Mouse (Mus musculus) CD4-positive, CD25-positive, alpha-beta regulatory T cell, adult 4 months (primary cell): ENCODE results near the gene Dppa5a. TPM values are rescaled to one million over a fixed set of nuclear protein-coding genes. Genes with fewer than 3 reads are reported as not detected.
"Not testable (repeated sequence)": the region's sequence is repeated elsewhere in the genome, so short reads cannot be mapped to it uniquely, and the experiment has no call there.

Experiments used
- ATAC-seq: one replicate; pipeline ENCODE4 v1.8.0; 2017
- polyA plus RNA-seq, 2 experiments: library from polyadenylated mRNA; unstranded; fragments of 100-300 nt; shearing (Covaris generic); gene quantifications; one replicate each; pipeline ENCODE4 v1.2.1; 2017

Gene Dppa5a
- not detected for polyA plus RNA-seq

GRCm38 (mm10) chr9:78367959-78368358 lies at the start of gene Dppa5a:
Gene Dppa5a, minus strand, starts transcription at chr9:78368177.
- not testable (repeated sequence) for ATAC-seq

DNA sequence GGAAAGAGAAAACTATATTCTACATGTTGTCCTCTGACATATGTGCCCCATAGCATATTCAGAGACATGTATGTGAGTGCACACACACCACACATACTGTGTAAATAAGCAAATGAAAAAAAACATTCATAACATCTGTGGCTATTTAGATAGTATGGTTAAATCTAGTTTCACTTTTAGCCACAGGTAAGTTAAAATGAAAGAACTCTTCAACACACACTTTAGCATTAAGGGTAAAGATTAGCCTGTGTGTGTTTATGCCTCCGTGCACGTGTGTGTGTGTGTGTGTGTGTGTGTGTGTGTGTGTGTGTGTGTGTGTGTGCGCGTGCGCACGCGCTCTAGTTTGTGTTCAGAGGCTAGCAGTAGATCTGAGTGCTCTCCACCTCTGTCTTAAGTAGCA lies 33.6 kb upstream of the Dppa5a start:
- peak; percentile 71 for ATAC-seq

GRCm38 (mm10) chr9:78400570-78400969 lies 32.6 kb upstream of the Dppa5a start:
- no peak for ATAC-seq

- ATAC-seq = no peak
Measured at GRCm38 (mm10) chr9:78396517-78396916, 28.5 kb upstream of the Dppa5a start.

GRCm38 (mm10) chr9:78395630-78396351 lies 27.8 kb upstream of the Dppa5a start, which contains the start of gene Ddx43:
Gene Ddx43, plus strand, starts transcription at chr9:78395777.
- ATAC-seq = peak; percentile 83

DNA sequence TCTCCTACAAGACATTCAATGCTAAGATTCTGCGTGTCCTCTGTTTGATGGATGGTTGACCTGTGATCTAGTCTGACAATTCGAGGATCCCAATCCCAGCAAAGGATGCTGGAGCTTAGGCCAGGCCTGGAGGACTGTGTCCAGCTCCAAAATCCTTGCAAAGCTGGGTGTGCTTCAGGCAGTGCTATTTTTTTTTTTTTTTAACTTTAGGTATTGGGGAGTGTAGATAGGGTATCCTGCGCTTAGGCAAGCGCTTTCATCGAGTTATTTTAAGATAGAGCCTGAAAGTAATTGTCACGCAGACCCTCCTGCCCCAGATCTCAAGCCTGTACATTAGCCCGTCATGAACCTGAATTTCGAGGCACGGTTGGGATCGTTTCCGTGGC lies 27.3 kb upstream of the Dppa5a start:
- no peak for ATAC-seq

- no peak for ATAC-seq
Measured at GRCm38 (mm10) chr9:78394602-78395001, 26.6 kb upstream of the Dppa5a start.

GRCm38 (mm10) chr9:78393741-78394140 lies 25.8 kb upstream of the Dppa5a start:
- ATAC-seq = no peak

DNA sequence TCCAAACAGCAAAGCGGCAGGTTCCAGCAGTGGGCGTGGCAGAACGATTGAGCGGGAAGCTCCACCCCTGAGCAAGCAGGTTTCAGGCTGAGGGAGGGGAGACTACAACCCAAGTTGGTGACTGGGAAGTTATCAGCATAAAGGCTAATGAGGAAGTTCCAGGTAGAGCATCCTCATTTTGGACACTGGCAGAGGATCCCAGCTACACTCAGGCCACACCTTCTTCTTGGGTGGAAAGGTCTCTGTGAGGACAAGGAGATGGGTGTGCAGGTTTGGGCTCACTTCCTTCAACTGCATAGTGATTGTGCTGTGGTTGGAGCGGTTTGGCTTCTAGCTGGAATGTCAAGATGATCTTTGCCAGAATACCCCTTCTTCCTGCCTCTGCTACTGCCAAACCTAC lies 22.0 kb upstream of the Dppa5a start:
- no peak for ATAC-seq

DNA sequence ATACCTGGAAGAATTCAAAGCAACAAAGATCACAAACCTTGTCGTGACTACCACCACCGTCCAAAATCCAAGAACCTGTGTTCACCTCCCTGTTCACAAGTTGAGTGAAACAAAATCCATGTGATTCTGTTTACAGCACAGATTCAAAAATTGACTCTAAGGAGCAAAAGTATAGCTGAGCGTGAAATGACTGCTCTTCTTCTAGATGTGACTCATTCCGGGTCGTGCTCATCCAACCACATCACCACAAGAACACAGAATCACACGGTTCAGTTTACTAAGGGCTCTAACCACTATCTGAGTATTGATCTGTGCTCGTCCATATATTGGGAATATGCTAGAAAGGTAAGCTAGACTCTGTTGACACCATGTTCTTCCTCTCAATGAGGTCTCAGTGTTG lies 19.0 kb upstream of the Dppa5a start:
- no peak for ATAC-seq

DNA sequence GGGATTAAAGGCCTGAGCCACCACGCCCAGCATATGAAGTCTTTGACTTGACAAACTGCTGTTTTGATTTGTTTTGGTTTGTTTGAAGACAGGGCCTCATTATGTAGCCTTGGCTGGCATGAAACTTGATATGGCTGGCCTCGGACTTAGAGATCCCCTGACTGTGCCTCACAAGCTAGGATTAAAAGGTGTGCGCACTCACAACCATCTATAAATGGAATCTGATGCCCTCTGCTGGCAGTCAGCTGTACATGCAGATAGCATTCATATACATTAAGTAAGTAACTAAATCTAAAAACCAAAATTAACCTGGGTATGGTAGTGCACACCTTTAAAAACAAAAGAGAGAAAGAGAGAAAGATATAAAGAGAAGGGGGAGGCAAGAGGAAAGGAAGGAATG lies 17.9 kb upstream of the Dppa5a start:
- ATAC-seq = no peak

DNA sequence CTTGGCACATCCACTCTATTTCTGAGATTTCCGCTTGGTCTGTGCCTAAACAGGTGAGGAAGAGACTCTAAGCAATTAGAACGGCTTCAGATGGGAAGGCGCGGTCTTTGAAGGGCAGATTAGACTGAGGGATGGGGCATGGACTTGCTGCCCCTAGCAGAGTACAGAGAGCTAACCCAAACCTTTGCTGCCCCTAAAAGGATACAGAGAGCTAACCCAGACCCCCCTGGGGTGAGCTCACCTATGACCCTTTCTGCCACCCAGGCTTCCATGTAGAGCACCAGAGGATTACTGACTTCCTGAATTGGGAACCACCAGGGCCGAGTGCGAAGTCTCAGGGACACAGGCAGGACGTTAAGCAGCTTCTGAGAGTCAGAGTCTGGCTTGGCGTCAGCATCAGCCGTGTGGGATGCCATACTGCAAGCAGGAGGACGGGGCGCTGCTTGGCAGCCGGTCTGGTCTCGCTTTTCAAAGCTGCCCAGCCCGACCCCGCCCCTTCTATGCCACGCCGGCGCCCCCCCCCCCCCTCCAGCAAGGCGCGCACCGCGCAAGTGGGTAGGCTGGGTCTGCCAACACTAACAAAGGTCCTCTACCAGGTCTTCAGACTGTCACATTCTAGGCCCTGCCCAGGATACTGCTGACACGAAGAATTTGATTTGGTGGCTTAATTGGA lies 10.3 kb upstream of the Dppa5a start, which contains the start of gene Ooep:
Ooep (minus strand) TSS at position 613 of the 673 bp plus-strand sequence.
- ATAC-seq = no peak

DNA sequence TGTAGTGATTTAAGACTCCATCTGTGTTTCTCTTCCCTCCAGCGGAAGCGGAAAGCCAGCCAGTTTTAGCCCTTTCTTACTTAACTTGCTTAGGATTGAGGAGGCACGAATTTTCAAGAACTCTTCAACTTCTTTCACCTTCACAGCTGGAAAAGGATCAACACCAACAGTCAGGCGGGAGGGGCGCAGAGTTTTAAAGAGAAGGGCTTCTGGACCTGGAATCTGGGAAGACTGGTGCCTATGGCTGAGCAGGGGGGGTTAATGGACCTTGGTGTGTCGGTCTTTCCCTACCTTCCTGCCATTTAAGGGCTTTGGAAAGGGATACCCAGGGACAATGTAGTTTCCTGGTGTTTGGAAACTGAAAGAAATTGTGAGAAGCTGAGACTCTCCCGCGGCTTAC lies 9.6 kb upstream of the Dppa5a start:
- no peak for ATAC-seq

GRCm38 (mm10) chr9:78375486-78375885 lies 7.5 kb upstream of the Dppa5a start:
- no peak for ATAC-seq

GRCm38 (mm10) chr9:78374885-78375389 lies 7.0 kb upstream of the Dppa5a start:
- no peak for ATAC-seq

- no peak for ATAC-seq
Measured at GRCm38 (mm10) chr9:78374397-78374796, 6.4 kb upstream of the Dppa5a start.

- no peak for ATAC-seq
Measured at GRCm38 (mm10) chr9:78372827-78373504, 5.0 kb upstream of the Dppa5a start.

DNA sequence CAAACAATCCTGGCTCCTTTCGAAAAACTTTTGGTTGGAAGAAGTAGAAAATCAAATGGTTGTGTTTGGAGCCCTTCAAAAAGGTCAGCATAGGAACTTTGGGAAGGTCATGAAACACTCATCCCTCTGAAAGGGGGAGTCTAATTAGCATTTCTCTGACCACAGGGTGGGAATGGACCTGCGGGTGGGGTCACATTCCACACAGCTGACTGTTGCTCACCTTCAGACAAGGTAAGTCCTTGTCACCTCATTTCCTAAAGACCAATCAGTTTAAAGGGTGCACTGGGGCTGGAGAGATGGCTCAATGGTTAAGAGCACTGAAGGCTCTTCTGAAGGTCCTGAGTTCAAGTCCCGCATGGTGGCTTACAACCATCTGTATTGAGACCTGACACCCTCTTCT lies 3.5 kb upstream of the Dppa5a start:
- no peak for ATAC-seq

DNA sequence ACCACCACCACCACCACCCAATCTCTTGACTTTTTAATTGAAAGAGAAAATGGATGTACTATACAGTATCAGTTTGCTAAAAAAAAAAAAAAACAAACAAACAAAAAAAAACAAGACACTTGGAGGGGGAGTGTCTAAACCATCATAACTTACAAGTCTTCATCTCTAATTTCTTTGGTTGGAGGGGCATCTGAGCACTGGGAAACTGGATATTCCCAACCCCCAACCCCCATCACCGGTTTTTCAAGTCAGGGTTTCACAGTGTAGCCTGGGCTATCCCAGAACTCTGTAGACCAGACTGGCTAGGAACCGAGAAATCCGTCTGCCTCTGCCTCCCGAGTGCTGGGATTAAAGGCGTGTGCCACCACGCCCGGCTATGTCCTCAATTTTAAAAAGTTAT lies 1.8 kb upstream of the Dppa5a start:
- no peak for ATAC-seq

- ATAC-seq = no peak
Measured at GRCm38 (mm10) chr9:78369349-78369748, 1.4 kb upstream of the Dppa5a start.

GRCm38 (mm10) chr9:78368671-78369293 lies 805 bp upstream of the Dppa5a start:
- no peak for ATAC-seq

GRCm38 (mm10) chr9:78365850-78366544 lies 2.0 kb downstream of the Dppa5a start:
- no peak for ATAC-seq
